Mouse (Mus musculus) neural tube, embryonic 15.5 days (tissue): Measurements from ENCODE around the gene Lrrk2. TPM values are rescaled to one million over a fixed set of nuclear protein-coding genes. Genes with fewer than 3 reads are reported as not detected.
"Not testable (repeated sequence)": the region's sequence is repeated elsewhere in the genome, so short reads cannot be mapped to it uniquely, and the experiment has no call there.

Experiments
- ATAC-seq: fragments of 200-750 bp; cut with Nextera tagmentation; 2 replicates; pipeline ENCODE4 v1.8.0; 2017; ENCODE audit warnings: mild to moderate bottlenecking, moderate TSS enrichment, moderate library complexity; ENCODE audit not compliant: low FRiP score
- H3K27ac ChIP-seq: fragments of 300-500 bp; sonication (generic); replicated peaks from 2 replicates; pipeline ENCODE4 v1.5.1; 2015; ENCODE audit warnings: mild to moderate bottlenecking, inconsistent platforms
- H3K27me3 ChIP-seq: fragments of 300-500 bp; sonication (generic); replicated peaks from 2 replicates; pipeline ENCODE4 v1.6.1; 2015; ENCODE audit warnings: inconsistent platforms
- H3K36me3 ChIP-seq: fragments of 300-500 bp; sonication (generic); 2 replicates; pipeline ENCODE4 v1.6.1; 2015; ENCODE audit warnings: inconsistent platforms
- H3K4me1 ChIP-seq: fragments of 300-500 bp; sonication (generic); 2 replicates; pipeline ENCODE4 v1.6.1; 2015; ENCODE audit warnings: inconsistent platforms
- H3K4me2 ChIP-seq: fragments of 300-500 bp; sonication (generic); 2 replicates; pipeline ENCODE4 v1.6.1; 2015; ENCODE audit warnings: inconsistent platforms, mild to moderate bottlenecking, moderate library complexity
- H3K4me3 ChIP-seq: fragments of 300-500 bp; sonication (generic); replicated peaks from 2 replicates; pipeline ENCODE4 v1.5.1; 2015; ENCODE audit warnings: mild to moderate bottlenecking, inconsistent platforms
- H3K9ac ChIP-seq: fragments of 300-500 bp; sonication (generic); replicated peaks from 2 replicates; pipeline ENCODE4 v1.6.1; 2015; ENCODE audit warnings: mild to moderate bottlenecking, inconsistent platforms
- H3K9me3 ChIP-seq: fragments of 300-500 bp; sonication (generic); replicated peaks from 2 replicates; pipeline ENCODE4 v1.6.1; 2016; ENCODE audit warnings: inconsistent platforms
- WGBS: fragments of 180-500 bp; shearing (Covaris S2); methylation state at CpG from one replicate; pipeline ENCODE4 v1.1.7; 2015; ENCODE audit warnings: mixed read lengths; 5-methylcytosine and 5-hydroxymethylcytosine counted together
- polyA plus RNA-seq: library from polyadenylated mRNA; unstranded; fragments of >200 nt; fragmentation: Nextera tagmentation; extraction: Ambion mirVana; gene quantifications from 2 replicates; pipeline ENCODE4 v1.2.1, GENCODE M21; 2015

Gene Lrrk2
- polyA plus RNA-seq, 1 experiment from 2014 or later, result 1.7 TPM

DNA sequence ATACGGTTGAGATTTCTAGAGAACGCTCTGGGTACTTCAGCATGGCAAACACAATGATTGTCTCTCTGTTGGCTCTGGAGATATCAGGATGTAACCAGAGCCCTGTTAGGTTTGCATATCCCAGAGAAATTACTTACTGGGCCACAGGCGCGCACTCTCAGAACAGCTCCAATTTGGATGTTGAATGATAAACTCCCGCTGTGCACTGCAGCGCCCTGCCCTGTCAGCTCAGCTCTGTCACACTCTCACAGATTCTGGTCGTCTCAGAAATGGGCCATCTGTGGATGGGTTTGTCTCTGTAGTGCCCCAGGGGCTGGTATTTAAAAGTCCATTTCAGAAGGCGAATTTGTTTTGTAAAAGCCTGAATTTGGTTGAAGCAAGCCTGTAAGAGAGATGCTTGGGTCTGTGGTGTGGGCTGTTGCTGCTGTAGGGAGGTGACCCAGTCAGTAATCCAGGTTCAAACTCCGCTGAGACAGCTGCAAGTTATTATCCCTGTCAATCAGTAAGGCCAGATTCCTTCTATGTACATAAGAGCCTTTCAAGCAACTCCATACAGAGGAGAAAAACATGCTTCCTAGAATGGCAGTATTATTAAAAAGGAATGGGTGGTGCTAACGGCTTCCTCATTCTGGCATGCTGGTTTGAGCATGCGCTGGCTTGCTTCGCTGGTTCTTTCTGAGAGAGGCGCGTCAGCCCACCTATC, 80.6 kb downstream of the Lrrk2 start:
- ATAC-seq, result no peak
- Histone ChIP-seq H3K27ac (no peak overlapping the region), H3K9me3 (no peaks in the 10 kb centered on the region), H3K4me3 (no peak overlapping the region), H3K36me3 (no peaks in the 10 kb centered on the region), H3K4me1 (peaks cover 9% of the 10 kb centered on the region; the same call in 1 of the 2 replicates), H3K4me2 (0 out of 2 replicates have a peak overlapping the region, but pooled peaks have one; percentile 20), H3K9ac (no peak overlapping the region), H3K27me3 (no peaks in the 10 kb centered on the region)
- 74% methylated on average over 14 of the region's 14 CpGs for WGBS

DNA sequence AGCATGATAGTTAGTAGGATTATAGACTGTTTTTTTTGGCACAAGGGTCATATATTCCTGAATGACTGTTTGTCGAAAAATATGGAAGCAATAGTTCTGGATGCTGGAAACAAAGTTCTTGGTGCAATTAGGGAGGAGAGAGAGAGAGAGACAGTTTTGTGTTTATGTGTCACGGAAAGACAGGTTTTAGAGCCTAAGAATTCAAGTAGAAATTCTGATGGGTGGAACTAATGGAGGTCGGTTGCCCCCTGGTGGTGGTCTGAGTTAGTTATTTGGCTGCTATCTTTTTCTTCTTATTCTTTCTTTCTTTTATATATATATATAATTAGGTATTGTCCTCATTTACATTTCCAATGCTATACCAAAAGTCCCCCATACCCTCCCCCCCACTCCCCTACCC, 81.6 kb downstream of the Lrrk2 start:
- peak overlapping the region; percentile 20; the same call in 1 of the 2 replicates for H3K4me2 ChIP-seq
- WGBS, result 24% methylated on average over 3 of the region's 3 CpGs

DNA sequence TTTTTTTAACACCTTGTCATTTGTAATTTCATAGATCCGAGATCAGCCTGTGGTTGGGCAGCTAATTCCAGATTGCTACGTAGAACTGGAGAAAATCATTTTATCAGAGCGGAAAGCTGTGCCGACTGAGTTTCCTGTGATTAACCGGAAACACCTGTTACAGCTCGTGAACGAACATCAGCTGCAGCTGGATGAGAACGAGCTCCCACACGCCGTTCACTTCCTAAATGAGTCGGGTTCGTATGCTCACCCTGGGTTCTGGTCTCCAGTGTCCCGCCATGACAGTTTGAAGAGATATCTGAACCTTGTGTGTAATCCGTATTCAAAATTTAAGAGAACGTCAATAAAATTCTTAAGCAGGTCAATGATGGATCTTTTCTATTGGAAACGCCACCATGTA, 82.8 kb downstream of the Lrrk2 start:
- H3K27me3 ChIP-seq, result no peaks in the 10 kb centered on the region
- no peak overlapping the region for H3K27ac ChIP-seq
- H3K9ac ChIP-seq, result no peak overlapping the region
- 89% methylated on average over 16 of the region's 16 CpGs for WGBS
- H3K4me3 ChIP-seq, result no peak overlapping the region
- no peak overlapping the region for H3K4me2 ChIP-seq
- ATAC-seq, result no peak
- no peaks in the 10 kb centered on the region for H3K9me3 ChIP-seq
- H3K36me3 ChIP-seq, result no peaks in the 10 kb centered on the region
- peaks cover 9% of the 10 kb centered on the region; the same call in 1 of the 2 replicates for H3K4me1 ChIP-seq

More for the DNA sequence above, 81.6 kb downstream of the Lrrk2 start:
- Histone ChIP-seq H3K4me1 (peaks cover 9% of the 10 kb centered on the region; the same call in 1 of the 2 replicates), H3K27me3 (no peaks in the 10 kb centered on the region), H3K9ac (no peak overlapping the region), H3K9me3 (no peaks in the 10 kb centered on the region), H3K4me3 (no peak overlapping the region), H3K36me3 (no peaks in the 10 kb centered on the region), H3K27ac (no peak overlapping the region)
- no peak for ATAC-seq

GRCm38 (mm10) chr15:91772041-91772440, 99.1 kb downstream of the Lrrk2 start:
- Histone ChIP-seq H3K9me3 (no peaks in the 10 kb centered on the region), H3K4me3 (no peak overlapping the region), H3K27me3 (no peaks in the 10 kb centered on the region), H3K4me1 (no peaks in the 10 kb centered on the region), H3K4me2 (no peak overlapping the region), H3K36me3 (no peaks in the 10 kb centered on the region), H3K27ac (no peak overlapping the region), H3K9ac (no peak overlapping the region)
- 48% methylated on average over 4 of the region's 4 CpGs for WGBS
- no peak for ATAC-seq

GRCm38 (mm10) chr15:91779166-91779565, 106.2 kb downstream of the Lrrk2 start:
- 92% methylated on average over 9 of the region's 9 CpGs for WGBS
- H3K27ac ChIP-seq, result no peak overlapping the region
- H3K4me3 ChIP-seq, result no peak overlapping the region
- H3K9ac ChIP-seq, result no peak overlapping the region
- no peaks in the 10 kb centered on the region for H3K4me1 ChIP-seq
- no peaks in the 10 kb centered on the region for H3K27me3 ChIP-seq
- ATAC-seq, result no peak
- no peaks in the 10 kb centered on the region for H3K9me3 ChIP-seq
- no peaks in the 10 kb centered on the region for H3K36me3 ChIP-seq
- no peak overlapping the region for H3K4me2 ChIP-seq

DNA sequence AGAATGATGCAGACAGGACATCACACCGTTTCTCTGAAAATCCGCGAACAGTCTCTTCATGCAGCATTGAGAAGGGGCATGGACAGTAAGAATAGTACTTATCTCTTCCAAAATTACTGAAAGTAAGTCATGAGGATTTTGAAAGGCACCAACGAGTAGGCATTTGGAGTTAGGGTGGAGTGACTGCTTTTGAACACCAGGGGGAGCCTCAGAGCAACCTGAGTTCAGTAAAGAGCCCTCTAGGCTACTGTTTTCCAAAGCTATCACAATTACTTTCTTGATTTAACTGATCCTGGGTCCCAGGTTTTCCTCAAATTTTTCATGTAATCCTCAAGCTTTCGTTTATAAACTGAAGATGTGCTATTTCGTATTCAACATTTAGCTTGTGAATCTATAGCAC, 108.2 kb downstream of the Lrrk2 start:
- no peak overlapping the region for H3K4me3 ChIP-seq
- H3K9me3 ChIP-seq, result no peaks in the 10 kb centered on the region
- no peak for ATAC-seq
- no peak overlapping the region for H3K27ac ChIP-seq
- H3K9ac ChIP-seq, result no peak overlapping the region
- 36% methylated on average over 6 of the region's 6 CpGs for WGBS
- no peaks in the 10 kb centered on the region for H3K27me3 ChIP-seq
- no peaks in the 10 kb centered on the region for H3K4me1 ChIP-seq
- H3K36me3 ChIP-seq, result no peaks in the 10 kb centered on the region
- no peak overlapping the region for H3K4me2 ChIP-seq

DNA sequence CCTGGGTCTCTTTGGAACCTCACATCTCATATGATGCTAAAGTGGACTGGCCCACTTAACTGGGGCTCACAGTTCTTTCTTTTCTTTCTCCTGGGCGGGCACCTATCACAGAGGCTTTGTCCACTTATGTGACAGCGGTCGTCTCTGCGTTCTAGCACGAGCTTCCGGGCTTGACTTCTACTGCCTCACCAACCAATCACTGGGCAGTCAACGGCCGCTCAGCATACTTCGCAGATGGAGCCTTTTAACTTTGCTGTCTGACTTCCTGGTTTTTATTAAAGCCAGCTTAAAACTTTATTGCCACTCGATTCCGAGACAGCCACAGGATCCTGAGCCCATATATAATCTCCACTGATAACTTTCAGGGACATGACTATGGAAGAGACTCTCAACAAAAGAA, 115.4 kb downstream of the Lrrk2 start:
- Histone ChIP-seq H3K4me1 (no peaks in the 10 kb centered on the region), H3K9ac (no peak overlapping the region), H3K27ac (no peak overlapping the region), H3K27me3 (no peaks in the 10 kb centered on the region), H3K36me3 (no peaks in the 10 kb centered on the region), H3K4me2 (no peak overlapping the region), H3K9me3 (no peaks in the 10 kb centered on the region), H3K4me3 (no peak overlapping the region)
- ATAC-seq, result no peak
- WGBS, result 93% methylated on average over 11 of the region's 11 CpGs

- Histone ChIP-seq H3K36me3 (no peaks in the 10 kb centered on the region), H3K4me2 (no peak overlapping the region), H3K27ac (no peak overlapping the region), H3K4me3 (no peak overlapping the region), H3K9me3 (no peaks in the 10 kb centered on the region), H3K4me1 (no peaks in the 10 kb centered on the region), H3K9ac (no peak overlapping the region), H3K27me3 (no peaks in the 10 kb centered on the region)
- 92% methylated on average over 4 of the region's 4 CpGs for WGBS
- ATAC-seq, result no peak
Observed at GRCm38 (mm10) chr15:91806463-91806862, 133.5 kb downstream of the Lrrk2 start.

- Histone ChIP-seq H3K27ac (no peak overlapping the region), H3K9me3 (no peaks in the 10 kb centered on the region), H3K36me3 (no peaks in the 10 kb centered on the region), H3K27me3 (no peaks in the 10 kb centered on the region), H3K4me3 (no peak overlapping the region), H3K9ac (no peak overlapping the region), H3K4me2 (no peak overlapping the region), H3K4me1 (no peaks in the 10 kb centered on the region)
- ATAC-seq, result no peak
- 82% methylated on average over 6 of the region's 6 CpGs for WGBS
Observed at GRCm38 (mm10) chr15:91835319-91835718, 162.3 kb downstream of the Lrrk2 start.

DNA sequence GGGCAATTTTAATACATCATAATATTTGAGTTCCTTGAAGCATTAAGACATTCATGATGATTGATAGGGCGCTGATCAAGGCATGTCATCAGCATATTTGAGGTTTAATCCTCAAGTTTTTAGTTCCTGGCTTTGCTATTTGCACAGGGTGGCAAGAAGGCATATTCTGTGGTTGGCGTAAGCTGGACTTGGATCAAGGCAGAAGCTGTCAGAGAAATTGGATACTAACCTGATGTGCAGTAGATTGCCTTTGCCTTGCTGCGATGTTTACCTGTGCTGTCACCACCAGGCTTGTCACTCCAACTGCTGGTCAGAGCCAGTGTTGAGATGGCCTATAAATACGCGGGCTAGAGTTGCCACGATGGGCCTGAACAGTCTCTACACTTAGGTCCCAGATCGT, 165.0 kb downstream of the Lrrk2 start, which contains the start of gene Smgc:
TSS of gene Smgc (plus strand) at position 301 of the 400 bp plus-strand sequence.
- H3K9me3 ChIP-seq, result no peaks in the 10 kb centered on the region
- H3K27ac ChIP-seq, result no peak within 1 kb of the TSS
- H3K9ac ChIP-seq, result no peak within 1 kb of the TSS
- ATAC-seq, result no peak
- no peaks in the 10 kb centered on the region for H3K4me1 ChIP-seq
- H3K36me3 ChIP-seq, result no peaks in the 10 kb centered on the region
- H3K4me2 ChIP-seq, result no peak within 1 kb of the TSS
- H3K4me3 ChIP-seq, result no peak within 1 kb of the TSS
- H3K27me3 ChIP-seq, result no peaks in the 10 kb centered on the region
- 90% methylated on average over 7 of the region's 7 CpGs for WGBS

DNA sequence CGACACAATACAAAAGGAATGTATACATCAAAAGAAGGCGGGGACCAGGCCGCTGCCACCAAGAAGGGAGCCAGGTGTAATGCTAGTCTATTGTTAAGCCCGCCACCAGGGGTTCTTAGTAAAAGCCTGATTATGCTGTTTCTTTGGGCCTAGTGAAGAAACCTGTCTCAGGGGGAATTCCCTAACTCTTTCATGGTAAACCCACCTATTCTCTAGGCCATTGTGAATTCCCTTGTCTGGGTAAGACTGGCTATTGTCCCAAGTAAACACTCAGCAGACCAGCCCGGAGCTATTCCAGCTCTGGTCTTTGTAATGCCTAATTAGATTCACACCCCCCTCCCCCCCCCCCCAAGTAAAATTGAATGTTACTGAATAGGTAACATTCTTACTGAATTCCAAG, 191.2 kb downstream of the Lrrk2 start:
- H3K4me1 ChIP-seq, H3K27ac ChIP-seq, H3K36me3 ChIP-seq, H3K4me3 ChIP-seq, H3K27me3 ChIP-seq, H3K4me2 ChIP-seq, ATAC-seq, H3K9ac ChIP-seq, H3K9me3 ChIP-seq: not testable (repeated sequence)
- WGBS, result 16% methylated on average over 5 of the region's 5 CpGs
